Mouse (Mus musculus) olfactory bulb, adult 2 months (tissue): ENCODE results near the gene Synpo2.

Experiments used
- CTCF ChIP-seq: fragments of 200-500 bp; IDR thresholded peaks from 2 replicates; pipeline ENCODE4 v1.5.1; 2012; ENCODE audit warnings: low read depth, mild to moderate bottlenecking, low read length, moderate library complexity; ENCODE audit not compliant: insufficient read depth
- POLR2A ChIP-seq: fragments of 200-500 bp; IDR thresholded peaks from 2 replicates; pipeline ENCODE4 v1.6.1; 2012; ENCODE audit warnings: mild to moderate bottlenecking, low read depth, low read length, moderate library complexity; ENCODE audit not compliant: insufficient read depth

GRCm38 (mm10) chr3:123207386-123207785 is 28.6 kb downstream of the Synpo2 start:
- no peak for TF ChIP-seq POLR2A
- no peak for TF ChIP-seq CTCF
